Mouse (Mus musculus) neural tube, postnatal 0 days (tissue): ENCODE data around the gene Mrps30. TPM values are rescaled to one million over a fixed set of nuclear protein-coding genes. Genes with fewer than 3 reads are reported as not detected.

ENCODE experiments used
- polyA plus RNA-seq: library from polyadenylated mRNA; unstranded; fragments of >200 nt; fragmentation: Nextera tagmentation; extraction: Ambion mirVana; gene quantifications from 2 replicates; pipeline ENCODE4 v1.2.1, GENCODE M21; 2015

The Mrps30 gene
- 24.3 and 26.5 TPM in 2 replicates for polyA plus RNA-seq

GRCm38 (mm10) chr13:118386511-118387447 lies at the start of gene Mrps30, which contains the start of gene B430218F22Rik:
Gene Mrps30, minus strand, starts transcription at chr13:118387252.
Gene B430218F22Rik, plus strand, starts transcription at chr13:118386630.

Other genes starting within 250 kb of the Mrps30 start
- gene B430218F22Rik, start 622 bp downstream of the Mrps30 start, polyA plus RNA-seq = 1.8 and 2.0 TPM in 2 replicates